Mouse (Mus musculus): Measurements from ENCODE around the gene D630003M21Rik.

D630003M21Rik gene

DNA sequence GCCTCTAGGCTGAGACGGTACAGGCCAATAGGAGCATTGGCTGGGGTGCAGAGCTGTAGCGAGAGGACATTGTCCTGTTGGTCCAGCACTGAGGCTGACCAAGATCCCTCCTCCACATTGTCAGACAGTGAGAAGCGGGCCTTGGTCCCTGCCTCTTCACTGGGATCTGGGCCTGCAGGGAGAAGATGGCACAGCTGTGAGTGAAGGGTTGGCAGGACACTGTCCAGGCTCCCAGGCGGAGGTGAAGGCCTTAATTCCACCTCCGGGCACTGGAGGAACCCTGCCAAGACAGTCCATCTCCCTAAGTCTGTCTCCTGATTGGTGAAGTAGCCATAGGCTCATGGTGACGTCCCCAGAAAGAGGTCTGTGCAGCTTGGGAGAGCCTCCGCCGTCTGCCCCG, 90.2 kb downstream of the D630003M21Rik start:
- peak in 1 of 2 experiments; percentile 19 for DNase-seq

GRCm38 (mm10) chr2:158137771-158138170, 91.3 kb downstream of the D630003M21Rik start:
- DNase-seq: peak in 1 of 2 experiments; percentile 23

GRCm38 (mm10) chr2:158136205-158136604, 92.8 kb downstream of the D630003M21Rik start:
- DNase-seq: peak; percentile 75 to 91

GRCm38 (mm10) chr2:158133050-158133449, 96.0 kb downstream of the D630003M21Rik start:
- peak; percentile 52 to 66 for DNase-seq

Data from lung, postnatal 4 days (tissue).